Mouse (Mus musculus) C2C12 (cell line): ENCODE measurements around the gene Gm12248.

Source experiments
- CEBPB ChIP-seq: IDR thresholded peaks from one replicate; pipeline ENCODE4 v1.6.1; 2011; ENCODE audit warnings: low read depth, mild to moderate bottlenecking, control low read depth, moderate library complexity
- CTCF ChIP-seq: IDR thresholded peaks from one replicate; pipeline ENCODE4 v1.5.1; 2011; ENCODE audit not compliant: control insufficient read depth, insufficient read depth, insufficient read length
- MAX ChIP-seq: IDR thresholded peaks from one replicate; pipeline ENCODE4 v1.6.1; 2011; ENCODE audit warnings: mild to moderate bottlenecking, control low read depth
- USF1 ChIP-seq: IDR thresholded peaks from one replicate; pipeline ENCODE4 v1.6.1; 2011; ENCODE audit warnings: low read depth, mild to moderate bottlenecking, control low read depth, moderate library complexity

DNA sequence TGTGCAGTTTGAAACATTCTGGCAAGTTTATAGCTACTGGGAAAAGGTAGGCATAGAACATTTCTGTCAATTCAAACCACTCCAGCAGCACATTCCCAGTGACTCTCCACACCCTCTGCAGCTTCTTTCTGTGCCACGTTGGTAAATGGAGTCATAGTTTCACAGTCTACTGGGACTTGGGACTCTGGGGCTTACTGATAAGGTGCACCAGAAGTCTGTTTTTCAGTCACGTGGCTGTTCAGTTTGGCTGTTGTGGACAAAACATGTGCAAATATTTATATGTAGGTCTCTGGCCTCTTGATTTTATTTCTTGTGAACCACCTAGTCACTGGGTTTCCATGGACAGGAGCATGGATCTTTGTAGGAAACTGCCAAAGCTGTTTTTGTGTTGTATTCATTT is 34.6 kb upstream of the Gm12248 start:
- no peak for TF ChIP-seq CTCF
- TF ChIP-seq USF1: no peak
- TF ChIP-seq MAX: no peak
- TF ChIP-seq CEBPB: no peak
